Mouse (Mus musculus): Measurements from ENCODE around the gene Pdk3. TPM values are rescaled to one million over a fixed set of nuclear protein-coding genes. Genes with fewer than 3 reads are reported as not detected.
A peak's percentile ranks its signal among the peaks of the same experiment; 100 is the strongest.

Pdk3 gene
- 58.8 and 63.3 TPM in 2 replicates for polyA plus RNA-seq (2015; fragmentation: Nextera tagmentation; extraction: Ambion mirVana)

DNA sequence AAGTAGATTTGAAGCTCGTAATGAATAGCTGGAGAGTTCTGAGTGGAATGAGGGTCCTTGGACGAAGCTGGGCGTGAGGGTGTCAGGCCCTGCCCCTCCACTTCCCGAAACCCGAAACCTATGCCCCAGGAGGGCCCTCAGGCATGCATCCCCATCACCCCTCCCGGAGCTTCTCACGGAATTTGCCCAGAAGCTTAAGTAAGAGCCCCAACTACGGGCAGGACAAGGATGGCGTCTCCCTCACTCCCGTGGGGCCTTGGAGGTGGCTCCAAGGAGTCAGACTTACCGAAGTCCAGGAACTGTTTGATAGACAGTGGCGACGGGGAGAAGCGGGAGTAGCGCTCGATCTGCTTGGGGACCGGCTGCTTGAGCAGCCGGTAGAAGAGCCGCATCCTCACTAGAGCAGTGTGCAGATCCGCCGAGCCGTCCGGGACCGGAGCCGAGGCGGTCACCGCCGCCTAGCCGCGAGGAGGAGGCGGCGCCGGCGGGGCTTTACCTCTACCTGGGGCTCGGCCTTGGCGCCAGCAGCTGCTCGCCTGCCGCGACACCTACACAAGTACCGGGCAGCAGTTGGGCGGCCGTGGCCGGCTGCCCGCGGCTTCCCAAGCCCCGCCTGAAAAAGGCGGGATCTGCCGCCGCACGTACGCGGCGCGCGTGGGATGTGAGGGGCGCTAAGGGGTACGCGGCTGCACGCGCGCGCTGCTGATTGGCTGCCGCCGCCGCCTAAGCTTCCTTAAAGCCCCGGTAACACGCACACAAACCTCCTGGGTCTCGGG, at the start of gene Pdk3:
Gene Pdk3, minus strand, starts transcription at position 641 of the 776 bp plus-strand sequence.
- peak within 1 kb of the TSS; percentile 58 for H3K4me2 ChIP-seq
- 24% methylated on average over 62 of the region's 68 CpGs for WGBS
- H3K4me1 ChIP-seq = peaks cover 8% of the 10 kb centered on the region; the same call in 1 of the 2 replicates
- H3K9me3 ChIP-seq = no peaks in the 10 kb centered on the region
- H3K27ac ChIP-seq = peak within 1 kb of the TSS; percentile 85
- H3K27me3 ChIP-seq = no peaks in the 10 kb centered on the region
- H3K36me3 ChIP-seq = no peaks in the 10 kb centered on the region
- H3K9ac ChIP-seq = peak within 1 kb of the TSS; percentile 74
- H3K4me3 ChIP-seq = peak within 1 kb of the TSS; percentile 57
- peak; percentile 94 for ATAC-seq (ENCODE audit: insufficient number of reproducible peaks, insufficient read depth, low FRiP score, low TSS enrichment, low read depth)

DNA sequence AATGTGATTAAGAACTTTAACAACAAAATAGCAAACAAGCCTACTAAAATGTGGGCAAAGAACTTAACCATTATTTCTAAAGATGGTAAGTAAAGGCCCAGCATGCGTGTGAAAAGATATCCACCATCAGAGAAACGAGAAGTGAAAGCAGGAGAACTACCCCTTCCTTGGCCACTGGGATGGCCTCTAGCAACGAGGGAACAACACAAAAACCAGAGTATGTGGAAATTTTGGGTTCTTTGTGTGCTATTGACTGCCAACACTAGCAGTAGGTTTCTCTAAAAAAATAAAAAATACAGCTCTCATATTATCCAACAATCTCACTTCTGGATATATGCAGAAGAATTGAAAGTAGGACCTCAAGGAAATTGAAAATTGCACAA, 45.6 kb upstream of the Pdk3 start:
- WGBS = 60% methylated on average over 3 of the region's 3 CpGs

GRCm38 (mm10) chrX:93876981-93877633, 45.1 kb upstream of the Pdk3 start:
- no peak for ATAC-seq (ENCODE audit: insufficient number of reproducible peaks, insufficient read depth, low FRiP score, low TSS enrichment, low read depth)
- no peaks in the 10 kb centered on the region for H3K4me1 ChIP-seq
- no peak overlapping the region for H3K4me3 ChIP-seq
- H3K36me3 ChIP-seq = no peaks in the 10 kb centered on the region
- H3K9me3 ChIP-seq = no peaks in the 10 kb centered on the region
- no peak overlapping the region for H3K4me2 ChIP-seq
- peaks cover 25% of the 10 kb centered on the region for H3K27me3 ChIP-seq
- no peak overlapping the region for H3K9ac ChIP-seq
- H3K27ac ChIP-seq = no peak overlapping the region
- WGBS = 82% methylated on average over 7 of the region's 7 CpGs

More for the DNA sequence above, 45.6 kb upstream of the Pdk3 start:
- Histone ChIP-seq H3K4me1 (no peaks in the 10 kb centered on the region), H3K27ac (no peak overlapping the region), H3K4me3 (no peak overlapping the region), H3K27me3 (peaks cover 20% of the 10 kb centered on the region), H3K9ac (no peak overlapping the region), H3K9me3 (no peaks in the 10 kb centered on the region), H3K4me2 (no peak overlapping the region), H3K36me3 (no peaks in the 10 kb centered on the region)
- ATAC-seq (ENCODE audit: insufficient number of reproducible peaks, insufficient read depth, low FRiP score, low TSS enrichment, low read depth) = no peak

- no peak for ATAC-seq (ENCODE audit: insufficient number of reproducible peaks, insufficient read depth, low FRiP score, low TSS enrichment, low read depth)
- WGBS = 45% methylated on average over 2 of the region's 2 CpGs
- H3K4me3 ChIP-seq = no peak overlapping the region
- no peak overlapping the region for H3K4me2 ChIP-seq
- peaks cover 11% of the 10 kb centered on the region for H3K27me3 ChIP-seq
- H3K27ac ChIP-seq = no peak overlapping the region
- H3K9ac ChIP-seq = no peak overlapping the region
- no peaks in the 10 kb centered on the region for H3K36me3 ChIP-seq
- no peaks in the 10 kb centered on the region for H3K4me1 ChIP-seq
- no peaks in the 10 kb centered on the region for H3K9me3 ChIP-seq
These were observed 31.4 kb upstream of the Pdk3 start for GRCm38 (mm10) chrX:93863393-93863792.

GRCm38 (mm10) chrX:93862525-93863086, 30.6 kb upstream of the Pdk3 start:
- WGBS = 76% methylated on average over 4 of the region's 4 CpGs

DNA sequence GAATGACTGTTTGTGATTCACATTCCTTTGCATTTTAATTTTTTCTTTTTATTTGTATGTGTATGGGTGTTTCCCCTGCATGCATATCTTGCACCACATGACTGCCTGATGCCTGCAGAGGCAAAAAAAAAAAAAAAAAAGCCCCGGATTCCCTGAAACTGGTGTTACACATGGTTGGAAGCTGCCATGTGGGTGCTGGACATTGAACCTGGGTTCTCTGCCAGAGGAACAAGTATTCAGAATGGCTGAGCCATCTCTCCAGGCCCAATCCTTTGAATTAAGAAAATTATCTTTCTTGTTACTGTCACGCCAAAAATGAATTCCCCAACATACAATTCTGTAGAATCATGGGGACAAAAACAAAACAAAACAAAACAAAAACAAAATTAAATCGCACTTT, 25.8 kb upstream of the Pdk3 start:
- no peak overlapping the region for H3K4me2 ChIP-seq
- H3K9ac ChIP-seq = no peak overlapping the region
- no peaks in the 10 kb centered on the region for H3K36me3 ChIP-seq
- no peak for ATAC-seq (ENCODE audit: insufficient number of reproducible peaks, insufficient read depth, low FRiP score, low TSS enrichment, low read depth)
- H3K27me3 ChIP-seq = peaks cover 19% of the 10 kb centered on the region
- no peak overlapping the region for H3K4me3 ChIP-seq
- 62% methylated on average over 3 of the region's 3 CpGs for WGBS
- no peak overlapping the region for H3K27ac ChIP-seq
- H3K9me3 ChIP-seq = no peaks in the 10 kb centered on the region
- H3K4me1 ChIP-seq = no peaks in the 10 kb centered on the region

More at GRCm38 (mm10) chrX:93862525-93863086, 30.6 kb upstream of the Pdk3 start:
- Histone ChIP-seq H3K9me3 (no peaks in the 10 kb centered on the region), H3K4me1 (no peaks in the 10 kb centered on the region), H3K27ac (no peak overlapping the region), H3K9ac (no peak overlapping the region), H3K4me2 (no peak overlapping the region), H3K4me3 (no peak overlapping the region), H3K27me3 (peaks cover 11% of the 10 kb centered on the region), H3K36me3 (no peaks in the 10 kb centered on the region)
- no peak for ATAC-seq (ENCODE audit: insufficient number of reproducible peaks, insufficient read depth, low FRiP score, low TSS enrichment, low read depth)

DNA sequence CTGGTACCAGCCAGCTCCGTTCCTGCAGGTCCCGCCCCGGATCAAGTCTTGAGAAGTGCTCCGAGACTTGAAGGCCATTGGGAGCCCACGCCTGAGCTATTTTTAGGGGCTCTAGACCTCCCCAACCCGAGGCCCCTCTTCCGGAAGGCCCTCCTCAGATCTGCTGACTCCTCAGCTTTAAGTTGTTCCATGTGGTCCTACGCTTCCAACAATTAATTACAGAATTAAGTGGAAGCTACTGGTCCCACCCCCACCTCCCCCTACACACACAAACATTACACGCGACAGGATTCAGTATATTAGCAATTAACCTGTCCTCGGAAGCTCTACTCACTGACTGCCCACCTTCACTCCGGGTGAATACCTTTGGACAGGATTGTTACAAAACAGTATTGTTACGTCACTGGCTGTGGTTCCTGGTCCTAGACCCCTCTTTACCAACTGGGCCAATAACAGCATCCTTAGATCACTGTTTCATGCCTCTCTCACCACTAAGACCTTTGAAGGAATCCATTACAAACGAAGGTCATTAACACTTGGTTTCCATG, 410 bp upstream of the Pdk3 start:
- 31% methylated on average over 14 of the region's 14 CpGs for WGBS
- Histone ChIP-seq H3K4me3 (peak overlapping the region; percentile 57), H3K36me3 (no peaks in the 10 kb centered on the region), H3K27ac (peak overlapping the region; percentile 85; the same call in 1 of the 2 replicates), H3K4me2 (peak overlapping the region; percentile 58), H3K9ac (peak overlapping the region; percentile 74), H3K27me3 (no peaks in the 10 kb centered on the region), H3K9me3 (no peaks in the 10 kb centered on the region), H3K4me1 (peaks cover 8% of the 10 kb centered on the region; the same call in 1 of the 2 replicates)
- ATAC-seq (ENCODE audit: insufficient number of reproducible peaks, insufficient read depth, low FRiP score, low TSS enrichment, low read depth) = no peak; the same call in none of the 2 replicates

- Histone ChIP-seq H3K4me2 (no peak overlapping the region), H3K4me1 (peaks cover 4% of the 10 kb centered on the region; the same call in 1 of the 2 replicates), H3K9ac (no peak overlapping the region), H3K27ac (no peak overlapping the region), H3K4me3 (no peak overlapping the region), H3K9me3 (no peaks in the 10 kb centered on the region), H3K27me3 (peaks cover 3% of the 10 kb centered on the region; the same call in 1 of the 2 replicates), H3K36me3 (no peaks in the 10 kb centered on the region)
- ATAC-seq (ENCODE audit: insufficient number of reproducible peaks, insufficient read depth, low FRiP score, low TSS enrichment, low read depth) = no peak
- WGBS = 62% methylated on average over 2 of the region's 2 CpGs
These were observed 6.2 kb downstream of the Pdk3 start for GRCm38 (mm10) chrX:93825787-93826186.

GRCm38 (mm10) chrX:93808040-93808439, 24.0 kb downstream of the Pdk3 start:
- ATAC-seq (ENCODE audit: insufficient number of reproducible peaks, insufficient read depth, low FRiP score, low TSS enrichment, low read depth) = no peak
- H3K4me3 ChIP-seq = no peak overlapping the region
- H3K27me3 ChIP-seq = peaks cover 12% of the 10 kb centered on the region
- H3K9ac ChIP-seq = no peak overlapping the region
- 85% methylated on average over 1 of the region's 1 CpGs for WGBS
- H3K4me1 ChIP-seq = no peaks in the 10 kb centered on the region
- no peak overlapping the region for H3K4me2 ChIP-seq
- H3K9me3 ChIP-seq = no peaks in the 10 kb centered on the region
- H3K27ac ChIP-seq = no peak overlapping the region
- 0 out of 2 replicates have a peak, but pooled peaks cover 5% of the 10 kb centered on the region for H3K36me3 ChIP-seq

GRCm38 (mm10) chrX:93793168-93793567, 38.8 kb downstream of the Pdk3 start:
- Histone ChIP-seq H3K9me3 (no peaks in the 10 kb centered on the region), H3K9ac (no peak overlapping the region), H3K4me2 (no peak overlapping the region), H3K36me3 (no peaks in the 10 kb centered on the region), H3K4me3 (no peak overlapping the region), H3K27ac (no peak overlapping the region), H3K4me1 (no peaks in the 10 kb centered on the region), H3K27me3 (no peaks in the 10 kb centered on the region)
- ATAC-seq (ENCODE audit: insufficient number of reproducible peaks, insufficient read depth, low FRiP score, low TSS enrichment, low read depth) = no peak

DNA sequence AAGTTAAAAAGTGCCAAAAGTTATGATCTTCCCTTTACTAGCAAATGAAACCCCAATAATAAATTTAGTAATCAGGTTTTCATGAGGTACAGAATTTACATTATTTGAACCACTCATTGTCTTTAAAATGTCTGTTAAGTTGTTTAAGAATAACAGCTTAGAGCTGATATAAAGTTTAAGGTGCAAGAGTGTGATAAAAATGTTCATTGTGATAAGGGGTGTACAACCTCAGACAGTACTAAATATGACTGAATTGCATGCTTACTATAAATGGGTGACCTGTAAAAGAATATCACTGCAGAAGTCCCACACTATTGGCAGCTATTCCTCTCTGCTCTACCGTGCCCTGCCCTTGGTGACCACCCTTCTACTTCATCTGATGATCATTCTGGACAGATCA, 42.4 kb downstream of the Pdk3 start:
- no peaks in the 10 kb centered on the region for H3K27me3 ChIP-seq
- H3K27ac ChIP-seq = no peak overlapping the region
- no peaks in the 10 kb centered on the region for H3K36me3 ChIP-seq
- no peak overlapping the region for H3K9ac ChIP-seq
- no peak overlapping the region for H3K4me3 ChIP-seq
- H3K4me1 ChIP-seq = no peaks in the 10 kb centered on the region
- no peaks in the 10 kb centered on the region for H3K9me3 ChIP-seq
- no peak for ATAC-seq (ENCODE audit: insufficient number of reproducible peaks, insufficient read depth, low FRiP score, low TSS enrichment, low read depth)
- WGBS = 88% methylated on average over 1 of the region's 1 CpGs
- no peak overlapping the region for H3K4me2 ChIP-seq
